Mouse (Mus musculus) embryonic fibroblast, embryonic 13.5 days (primary cell): ENCODE data around the gene Pctp.

ENCODE experiments used
- CTCF ChIP-seq: IDR thresholded peaks from 2 replicates; pipeline ENCODE4 v1.5.1; 2011; ENCODE audit warnings: mild to moderate bottlenecking, control low read depth, low read length, moderate library complexity, borderline replicate concordance; ENCODE audit not compliant: insufficient read depth
- POLR2A ChIP-seq: IDR thresholded peaks from 2 replicates; pipeline ENCODE4 v1.6.1; 2011; ENCODE audit warnings: low read depth, mild to moderate bottlenecking, control low read depth, low read length, moderate library complexity

GRCm38 (mm10) chr11:89937241-89937640 is 65.5 kb downstream of the Pctp start:
- TF ChIP-seq CTCF = no peak
- no peak for TF ChIP-seq POLR2A
